Mouse (Mus musculus) stomach, embryonic 14.5 days (tissue): Measurements from ENCODE around the gene Pycr2. TPM values are rescaled to one million over a fixed set of nuclear protein-coding genes. Genes with fewer than 3 reads are reported as not detected.

Experiments used
- ATAC-seq: fragments of 200-750 bp; cut with Nextera tagmentation; 2 replicates; pipeline ENCODE4 v1.8.0; 2017; ENCODE audit warnings: low read depth, moderate TSS enrichment; ENCODE audit not compliant: insufficient number of reproducible peaks, insufficient read depth, low FRiP score
- H3K27ac ChIP-seq: fragments of 300-500 bp; sonication (generic); 2 replicates; pipeline ENCODE4 v1.5.1; 2014; ENCODE audit warnings: mild to moderate bottlenecking, low read length, moderate library complexity, mixed read lengths
- H3K27me3 ChIP-seq: fragments of 300-500 bp; sonication (generic); 2 replicates; pipeline ENCODE4 v1.6.1; 2014; ENCODE audit warnings: low read length, control low read depth, mixed read lengths; ENCODE audit not compliant: control insufficient read depth, insufficient read depth
- H3K36me3 ChIP-seq: fragments of 300-500 bp; sonication (generic); 2 replicates; pipeline ENCODE4 v1.6.1; 2014; ENCODE audit warnings: mild to moderate bottlenecking, control low read depth, low read length, moderate library complexity, mixed read lengths; ENCODE audit not compliant: control insufficient read depth, insufficient read depth
- H3K4me1 ChIP-seq: fragments of 300-500 bp; sonication (generic); 2 replicates; pipeline ENCODE4 v1.6.1; 2014; ENCODE audit warnings: low read length, control low read depth, mixed read lengths; ENCODE audit not compliant: control insufficient read depth, insufficient read depth
- H3K4me2 ChIP-seq: fragments of 300-500 bp; sonication (generic); replicated peaks from 2 replicates; pipeline ENCODE4 v1.6.1; 2014; ENCODE audit warnings: low read depth, low read length, control low read depth
- H3K4me3 ChIP-seq: fragments of 300-500 bp; sonication (generic); 2 replicates; pipeline ENCODE4 v1.5.1; 2014; ENCODE audit warnings: low read depth, low read length, control low read depth
- H3K9ac ChIP-seq: fragments of 300-500 bp; sonication (generic); replicated peaks from 2 replicates; pipeline ENCODE4 v1.6.1; 2014; ENCODE audit warnings: low read depth, mild to moderate bottlenecking, control low read depth, low read length, moderate library complexity, mixed read lengths
- H3K9me3 ChIP-seq: fragments of 300-500 bp; sonication (generic); 2 replicates; pipeline ENCODE4 v1.6.1; 2016; ENCODE audit warnings: low read depth, low read length, control low read depth; ENCODE audit not compliant: control insufficient read depth
- WGBS: fragments of 180-500 bp; shearing (Covaris S2); extraction: QIAGEN DNeasy Blood & Tissue Kit; methylation state at CpG from one replicate; pipeline ENCODE4 v1.1.7; 2014; 5-methylcytosine and 5-hydroxymethylcytosine counted together
- polyA plus RNA-seq: library from polyadenylated mRNA; unstranded; fragments of >200 nt; fragmentation: Nextera tagmentation; extraction: Ambion mirVana; gene quantifications from 2 replicates; pipeline ENCODE4 v1.2.1, GENCODE M21; 2014

Gene Pycr2
- polyA plus RNA-seq, 1 experiment from 2014 or later = 86.0 TPM

GRCm38 (mm10) chr1:180945001-180945980 lies 41.2 kb downstream of the Pycr2 start:
- peak overlapping the region; percentile 3; the same call in 1 of the 2 replicates for H3K4me3 ChIP-seq
- no peaks in the 10 kb centered on the region for H3K9me3 ChIP-seq
- peaks cover 27% of the 10 kb centered on the region for H3K4me1 ChIP-seq
- peak overlapping the region; percentile 34 for H3K4me2 ChIP-seq
- no peaks in the 10 kb centered on the region for H3K27me3 ChIP-seq
- H3K36me3 ChIP-seq = peaks cover 11% of the 10 kb centered on the region; the same call in 1 of the 2 replicates
- H3K9ac ChIP-seq = no peak overlapping the region
- ATAC-seq = peak; percentile 84
- H3K27ac ChIP-seq = peak overlapping the region; percentile 70
- WGBS = 22% methylated on average over 20 of the region's 20 CpGs

GRCm38 (mm10) chr1:180946448-180946847 lies 42.4 kb downstream of the Pycr2 start:
- Histone ChIP-seq H3K4me3 (no peak overlapping the region), H3K9ac (no peak overlapping the region), H3K4me1 (peaks cover 20% of the 10 kb centered on the region), H3K36me3 (peaks cover 11% of the 10 kb centered on the region; the same call in 1 of the 2 replicates), H3K9me3 (no peaks in the 10 kb centered on the region), H3K27ac (no peak overlapping the region), H3K27me3 (no peaks in the 10 kb centered on the region), H3K4me2 (no peak overlapping the region)
- ATAC-seq = no peak
- WGBS = 88% methylated on average over 6 of the region's 6 CpGs

GRCm38 (mm10) chr1:180952085-180952746 lies 48.1 kb downstream of the Pycr2 start:
- Histone ChIP-seq H3K4me3 (no peak overlapping the region), H3K36me3 (peaks cover 22% of the 10 kb centered on the region; the same call in 1 of the 2 replicates), H3K4me1 (no peaks in the 10 kb centered on the region), H3K9ac (no peak overlapping the region), H3K27ac (peak overlapping the region; percentile 71), H3K9me3 (no peaks in the 10 kb centered on the region), H3K4me2 (no peak overlapping the region), H3K27me3 (no peaks in the 10 kb centered on the region)
- ATAC-seq = peak; percentile 91
- 41% methylated on average over 6 of the region's 6 CpGs for WGBS

- Histone ChIP-seq H3K27me3 (no peaks in the 10 kb centered on the region), H3K4me2 (no peak overlapping the region), H3K36me3 (peaks cover 21% of the 10 kb centered on the region; the same call in 1 of the 2 replicates), H3K4me1 (no peaks in the 10 kb centered on the region), H3K9ac (no peak overlapping the region), H3K4me3 (no peak overlapping the region), H3K27ac (peak overlapping the region; percentile 71), H3K9me3 (no peaks in the 10 kb centered on the region)
- ATAC-seq = no peak
- whole genome bisulfite sequencing = 80% methylated on average over 5 of the region's 5 CpGs
These were observed 48.7 kb downstream of the Pycr2 start for GRCm38 (mm10) chr1:180952808-180953207.

GRCm38 (mm10) chr1:180956401-180956800 lies 52.3 kb downstream of the Pycr2 start:
- Histone ChIP-seq H3K27me3 (no peaks in the 10 kb centered on the region), H3K36me3 (peaks cover 29% of the 10 kb centered on the region), H3K4me3 (no peak overlapping the region), H3K9ac (no peak overlapping the region), H3K4me1 (no peaks in the 10 kb centered on the region), H3K4me2 (no peak overlapping the region), H3K9me3 (no peaks in the 10 kb centered on the region), H3K27ac (no peak overlapping the region)
- ATAC-seq = no peak
- WGBS = 92% methylated on average over 8 of the region's 8 CpGs

GRCm38 (mm10) chr1:180956973-180957381 lies 52.9 kb downstream of the Pycr2 start:
- H3K36me3 ChIP-seq = peaks cover 33% of the 10 kb centered on the region

More at GRCm38 (mm10) chr1:180956973-180957381, 52.9 kb downstream of the Pycr2 start:
- no peaks in the 10 kb centered on the region for H3K27me3 ChIP-seq
- 76% methylated on average over 8 of the region's 8 CpGs for WGBS
- H3K9me3 ChIP-seq = no peaks in the 10 kb centered on the region
- H3K4me3 ChIP-seq = no peak overlapping the region
- no peak for ATAC-seq
- H3K9ac ChIP-seq = no peak overlapping the region
- no peak overlapping the region for H3K4me2 ChIP-seq
- H3K27ac ChIP-seq = no peak overlapping the region
- H3K4me1 ChIP-seq = no peaks in the 10 kb centered on the region

Other genes starting within 250 kb of the Pycr2 start
- gene Mixl1, start 207.3 kb upstream of the Pycr2 start, polyA plus RNA-seq = 0.27 TPM in 1 of 2 replicates, not detected in the other
- gene Acbd3, start 178.2 kb upstream of the Pycr2 start, polyA plus RNA-seq = 29.4 and 29.6 TPM in 2 replicates
- gene H3f3a, start 90.3 kb upstream of the Pycr2 start, polyA plus RNA-seq = 2,483 and 2,506 TPM in 2 replicates
- gene Sde2, start 53.2 kb upstream of the Pycr2 start, polyA plus RNA-seq = 34.7 and 35.2 TPM in 2 replicates
- 0.14 TPM in 1 of 2 replicates, not detected in the other for gene Lefty2, start 11.2 kb upstream of the Pycr2 start, polyA plus RNA-seq
- gene Lefty1, start 30.7 kb downstream of the Pycr2 start, polyA plus RNA-seq = 1.8 and 3.6 TPM in 2 replicates
- 14.8 and 17.9 TPM in 2 replicates for gene Tmem63a, start 38.1 kb downstream of the Pycr2 start, polyA plus RNA-seq
- 6.4 and 8.4 TPM in 2 replicates for gene Ephx1, start 116.6 kb downstream of the Pycr2 start, polyA plus RNA-seq
- gene 9130409I23Rik, start 146.9 kb downstream of the Pycr2 start, polyA plus RNA-seq = not detected in 2 replicates
- gene Nvl, start 239.9 kb downstream of the Pycr2 start, polyA plus RNA-seq = 42.9 and 45.0 TPM in 2 replicates
- 99.6 and 128 TPM in 2 replicates for gene Cnih4, start 240.4 kb downstream of the Pycr2 start, polyA plus RNA-seq